ENCODE assay signal across 8 mouse cellular contexts in genomic region chr5:23676156-23677071, GRCm38 (mm10). TPM values are rescaled to one million over a fixed set of nuclear protein-coding genes. Genes with fewer than 3 reads are reported as not detected.
DNase-seq lines count a peak whose midpoint lies in the region; ATAC-seq and TF ChIP-seq lines count a peak whose summit lies in the region.

No protein-coding gene starts in this region.

- no peaks in the 10 kb centered on the region for H3K36me3 ChIP-seq in forebrain, embryonic 13.5 days (ENCODE audit: poor library complexity, severe bottlenecking)
- H3K36me3 ChIP-seq in limb, embryonic 13.5 days: no peaks in the 10 kb centered on the region
- no peaks in the 10 kb centered on the region for H3K36me3 ChIP-seq in myocyte (ENCODE audit: control insufficient read depth, insufficient read depth)

- TF ChIP-seq POLR2A in bone marrow, adult 2 months (IDR thresholded peaks at IDR 0.05; ENCODE audit: borderline replicate concordance, control insufficient read depth, low read depth, low read length): no peak
- TF ChIP-seq POLR2A in myocyte (IDR thresholded peaks at IDR 0.05; ENCODE audit: insufficient read length, low read depth): no peak

- no peak overlapping the region for H3K27ac ChIP-seq in bone marrow, adult 2 months (ENCODE audit: control insufficient read depth, insufficient read depth, low read depth, low read length, poor library complexity)
- H3K27ac ChIP-seq in forebrain, embryonic 13.5 days: peak overlapping the region; percentile 63
- no peak overlapping the region for H3K27ac ChIP-seq in limb, embryonic 13.5 days

- ATAC-seq in forebrain, embryonic 13.5 days: peak; percentile 75
- peak; percentile 15 for ATAC-seq in inflammation-experienced regulatory T-cells, adult 6 months
- ATAC-seq in limb, embryonic 13.5 days (ENCODE audit: low FRiP score, low read depth): peak; percentile 46

- no peaks in the 10 kb centered on the region for H3K79me2 ChIP-seq in myocyte (ENCODE audit: control insufficient read depth, insufficient read depth)

- 15% methylated on average over 35 of the region's 41 CpGs for WGBS in bone marrow, adult 2 months
- WGBS in forebrain, embryonic 13.5 days: 10% methylated on average over 30 of the region's 41 CpGs
- WGBS in limb, embryonic 13.5 days: 11% methylated on average over 25 of the region's 41 CpGs

- H3K27me3 ChIP-seq in forebrain, embryonic 13.5 days: no peaks in the 10 kb centered on the region
- no peaks in the 10 kb centered on the region for H3K27me3 ChIP-seq in limb, embryonic 13.5 days
- H3K27me3 ChIP-seq in myocyte (ENCODE audit: control insufficient read depth, insufficient read depth, insufficient read length): no peaks in the 10 kb centered on the region

- peak overlapping the region; percentile 83 for H3K9ac ChIP-seq in forebrain, embryonic 13.5 days
- peak overlapping the region; percentile 81 for H3K9ac ChIP-seq in limb, embryonic 13.5 days

- H3K4me3 ChIP-seq in bone marrow, adult 2 months (replicated peaks; ENCODE audit: control insufficient read depth, low read depth, low read length): peak overlapping the region; percentile 4
- H3K4me3 ChIP-seq in forebrain, embryonic 13.5 days: peak overlapping the region; percentile 90
- peak overlapping the region; percentile 79 for H3K4me3 ChIP-seq in limb, embryonic 13.5 days
- H3K4me3 ChIP-seq in myocyte: peak overlapping the region; percentile 35

- no peaks in the 10 kb centered on the region for H3K9me3 ChIP-seq in forebrain, embryonic 13.5 days (replicated peaks)
- no peaks in the 10 kb centered on the region for H3K9me3 ChIP-seq in limb, embryonic 13.5 days

- no peak for TF ChIP-seq CTCF in bone marrow, adult 2 months (IDR thresholded peaks at IDR 0.05; ENCODE audit: control insufficient read depth, insufficient read depth, low read length)

- peak overlapping the region; percentile 45 for H3ac ChIP-seq in myocyte (ENCODE audit: control insufficient read depth, insufficient read length)

- H3K4me1 ChIP-seq in bone marrow, adult 2 months (ENCODE audit: control insufficient read depth, insufficient read depth, low read length): no peaks in the 10 kb centered on the region
- H3K4me1 ChIP-seq in forebrain, embryonic 13.5 days: peaks cover 17% of the 10 kb centered on the region; the same call in 1 of the 2 replicates
- peaks cover 12% of the 10 kb centered on the region for H3K4me1 ChIP-seq in limb, embryonic 13.5 days

- peak; percentile 30 for DNase-seq in kidney, adult 11 months
- DNase-seq in kidney, postnatal 10 days: no peak
- DNase-seq in T-cell, adult 2 months (ENCODE audit: low spot score): no peak

- H3K4me2 ChIP-seq in forebrain, embryonic 13.5 days: peak overlapping the region; percentile 84
- peak overlapping the region; percentile 87 for H3K4me2 ChIP-seq in limb, embryonic 13.5 days (replicated peaks)
- peak overlapping the region; percentile 57 for H3K4me2 ChIP-seq in myocyte (ENCODE audit: low read depth)

TF ChIP-seq in myocyte, 11 proteins besides CTCF, POLR2A, EP300 and RAD21:
- TF ChIP-seq E2F4 (IDR thresholded peaks at IDR 0.05; ENCODE audit: insufficient read depth) (no peak), REST (IDR thresholded peaks at IDR 0.05; ENCODE audit: insufficient read depth, insufficient read length) (no peak), TCF3 (IDR thresholded peaks at IDR 0.05; ENCODE audit: insufficient read length, low read depth) (no peak), CEBPB (IDR thresholded peaks at IDR 0.05; ENCODE audit: insufficient read depth, poor library complexity, severe bottlenecking) (no peak), SRF (IDR thresholded peaks at IDR 0.05; ENCODE audit: control insufficient read depth, insufficient read length, low read depth) (no peak), POLR2AphosphoS2 (IDR thresholded peaks at IDR 0.05; ENCODE audit: insufficient read length, low read depth) (no peak), MYOD1 (IDR thresholded peaks at IDR 0.05; ENCODE audit: control insufficient read depth in 1 of 3, insufficient read length in 2 of 3, low read depth in 2 of 3) (no peak), MAX (IDR thresholded peaks at IDR 0.05; ENCODE audit: low read depth) (no peak), MYOG (IDR thresholded peaks at IDR 0.05; ENCODE audit: control insufficient read depth in 1 of 3, insufficient read depth in 1 of 3, insufficient read length in 2 of 3, low read depth in 2 of 3) (no peak), TCF12 (IDR thresholded peaks at IDR 0.05; ENCODE audit: insufficient read depth, poor library complexity, severe bottlenecking) (no peak), USF1 (IDR thresholded peaks at IDR 0.05; ENCODE audit: low read depth) (no peak)
TF ChIP-seq in myocyte: peak in this region for 0.

RNA-seq across cellular contexts. Expression of gene Srpk2, which starts 8.0 kb away (rescaled TPM):
- 8.9 and 22.8 TPM in 2 replicates for polyA plus RNA-seq in bone marrow, adult 2 months (2011; ENCODE audit: insufficient read depth, insufficient read length, low replicate concordance, missing spikeins)
- polyA plus RNA-seq in forebrain, embryonic 13.5 days (2015; fragmentation: Nextera tagmentation; extraction: Ambion mirVana): 89.5 and 92.8 TPM in 2 replicates
- 10 to 100 TPM; 71.5 to 98.3 (median 72.5) TPM for polyA plus RNA-seq in inflammation-experienced regulatory T-cells, adult 6 months (2017; shearing (Covaris generic))
- 73.6 and 73.7 TPM in 2 replicates for polyA plus RNA-seq in limb, embryonic 13.5 days (2015; fragmentation: Nextera tagmentation; extraction: Ambion mirVana)
- 8.1 TPM for polyA plus RNA-seq in myocyte (2012; fragmentation: generic; extraction: Trizol)

Comparison
In these comparisons a context has a peak if more than half of its experiments do, and no peak if none do; other contexts are left out.
1. H3K4me3 ChIP-seq: peak in every context shown above with its lines; median percentile 90 in forebrain, embryonic 13.5 days; 79 in limb, embryonic 13.5 days; 35 in myocyte; 4 in bone marrow, adult 2 months.
2. ATAC-seq: peak in every context shown above with its lines; median percentile 75 in forebrain, embryonic 13.5 days; 46 in limb, embryonic 13.5 days; 15 in inflammation-experienced regulatory T-cells, adult 6 months.